Mouse (Mus musculus) embryonic facial prominence, embryonic 12.5 days (tissue): Measurements from ENCODE around the gene Pgpep1. TPM values are rescaled to one million over a fixed set of nuclear protein-coding genes. Genes with fewer than 3 reads are reported as not detected.

Experiments used
- ATAC-seq: fragments of 200-750 bp; cut with Nextera tagmentation; 2 replicates; pipeline ENCODE4 v1.8.0; 2017; ENCODE audit not compliant: insufficient number of reproducible peaks, insufficient read depth, low FRiP score, low TSS enrichment
- H3K27ac ChIP-seq: fragments of 300-500 bp; sonication (generic); 2 replicates; pipeline ENCODE4 v1.5.1; 2016; ENCODE audit warnings: mild to moderate bottlenecking
- H3K27me3 ChIP-seq: fragments of 300-500 bp; sonication (generic); 2 replicates; pipeline ENCODE4 v1.6.1; 2016; ENCODE audit warnings: mild to moderate bottlenecking, moderate library complexity
- H3K36me3 ChIP-seq: fragments of 300-500 bp; sonication (generic); 2 replicates; pipeline ENCODE4 v1.6.1; 2016; ENCODE audit warnings: mild to moderate bottlenecking
- H3K4me1 ChIP-seq: fragments of 300-500 bp; sonication (generic); 2 replicates; pipeline ENCODE4 v1.6.1; 2016
- H3K4me2 ChIP-seq: fragments of 300-500 bp; sonication (generic); replicated peaks from 2 replicates; pipeline ENCODE4 v1.6.1; 2016; ENCODE audit warnings: mild to moderate bottlenecking, moderate library complexity
- H3K4me3 ChIP-seq: fragments of 300-500 bp; sonication (generic); 2 replicates; pipeline ENCODE4 v1.5.1; 2016; ENCODE audit warnings: mild to moderate bottlenecking
- H3K9ac ChIP-seq: fragments of 300-500 bp; sonication (generic); 2 replicates; pipeline ENCODE4 v1.6.1; 2016; ENCODE audit warnings: mild to moderate bottlenecking, moderate library complexity
- H3K9me3 ChIP-seq: fragments of 300-500 bp; sonication (generic); 2 replicates; pipeline ENCODE4 v1.6.1; 2016; ENCODE audit warnings: mild to moderate bottlenecking, moderate library complexity
- WGBS: fragments of 180-500 bp; shearing (Covaris S2); methylation state at CpG from one replicate; pipeline ENCODE4 v1.1.7; 2016; 5-methylcytosine and 5-hydroxymethylcytosine counted together
- polyA plus RNA-seq: library from polyadenylated mRNA; unstranded; fragments of >200 nt; fragmentation: Nextera tagmentation; extraction: Ambion mirVana; gene quantifications from 2 replicates; pipeline ENCODE4 v1.2.1, GENCODE M21; 2016

Pgpep1 gene
- polyA plus RNA-seq, 1 experiment from 2014 or later, result 59.5 TPM

- peaks cover 52% of the 10 kb centered on the region for H3K4me1 ChIP-seq
- H3K27ac ChIP-seq, result no peak overlapping the region
- no peaks in the 10 kb centered on the region for H3K9me3 ChIP-seq
- H3K36me3 ChIP-seq, result peaks cover 22% of the 10 kb centered on the region; the same call in 1 of the 2 replicates
- 83% methylated on average over 7 of the region's 7 CpGs for WGBS
- H3K4me2 ChIP-seq, result no peak overlapping the region
- H3K27me3 ChIP-seq, result no peaks in the 10 kb centered on the region
- H3K4me3 ChIP-seq, result no peak overlapping the region
- H3K9ac ChIP-seq, result no peak overlapping the region
- ATAC-seq, result no peak
Observed at GRCm38 (mm10) chr8:70604558-70604957, 55.6 kb downstream of the Pgpep1 start.

- no peaks in the 10 kb centered on the region for H3K9me3 ChIP-seq
- H3K4me1 ChIP-seq, result peaks cover 59% of the 10 kb centered on the region
- H3K4me2 ChIP-seq, result no peak overlapping the region
- ATAC-seq, result no peak
- H3K36me3 ChIP-seq, result peaks cover 24% of the 10 kb centered on the region; the same call in 1 of the 2 replicates
- H3K27me3 ChIP-seq, result no peaks in the 10 kb centered on the region
- no peak overlapping the region for H3K9ac ChIP-seq
- WGBS, result 92% methylated on average over 13 of the region's 13 CpGs
- peak overlapping the region; percentile 87; the same call in 1 of the 2 replicates for H3K27ac ChIP-seq
- H3K4me3 ChIP-seq, result no peak overlapping the region
Observed at GRCm38 (mm10) chr8:70602139-70602811, 57.9 kb downstream of the Pgpep1 start.

DNA sequence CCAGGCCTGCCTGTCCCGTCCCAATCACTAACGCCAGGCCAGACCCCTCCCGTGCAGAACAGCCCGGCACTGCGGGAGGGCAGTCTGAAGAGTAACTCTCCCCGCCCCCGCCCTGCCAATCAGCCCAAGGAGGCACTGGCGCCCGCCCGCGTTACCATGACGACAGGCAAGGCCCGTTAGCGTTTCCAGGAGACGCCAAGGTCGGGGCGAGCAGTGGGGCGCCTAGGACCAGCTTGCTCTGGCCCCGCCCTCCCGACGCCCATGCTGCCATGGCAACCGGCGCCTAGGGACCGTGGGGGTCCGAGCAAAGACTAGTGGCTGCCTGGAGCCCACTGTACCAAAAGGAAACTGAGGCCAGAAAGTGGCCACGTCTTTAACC is 58.9 kb downstream of the Pgpep1 start:
- peak overlapping the region; percentile 24; the same call in 1 of the 2 replicates for H3K9ac ChIP-seq
- H3K27ac ChIP-seq, result peak overlapping the region; percentile 87
- H3K9me3 ChIP-seq, result no peaks in the 10 kb centered on the region
- H3K27me3 ChIP-seq, result no peaks in the 10 kb centered on the region
- peaks cover 59% of the 10 kb centered on the region for H3K4me1 ChIP-seq
- H3K4me3 ChIP-seq, result peak overlapping the region; percentile 22; the same call in 1 of the 2 replicates
- peak overlapping the region; percentile 54 for H3K4me2 ChIP-seq
- peak; percentile 37 for ATAC-seq
- H3K36me3 ChIP-seq, result peaks cover 32% of the 10 kb centered on the region
- WGBS, result 1% methylated on average over 26 of the region's 26 CpGs

DNA sequence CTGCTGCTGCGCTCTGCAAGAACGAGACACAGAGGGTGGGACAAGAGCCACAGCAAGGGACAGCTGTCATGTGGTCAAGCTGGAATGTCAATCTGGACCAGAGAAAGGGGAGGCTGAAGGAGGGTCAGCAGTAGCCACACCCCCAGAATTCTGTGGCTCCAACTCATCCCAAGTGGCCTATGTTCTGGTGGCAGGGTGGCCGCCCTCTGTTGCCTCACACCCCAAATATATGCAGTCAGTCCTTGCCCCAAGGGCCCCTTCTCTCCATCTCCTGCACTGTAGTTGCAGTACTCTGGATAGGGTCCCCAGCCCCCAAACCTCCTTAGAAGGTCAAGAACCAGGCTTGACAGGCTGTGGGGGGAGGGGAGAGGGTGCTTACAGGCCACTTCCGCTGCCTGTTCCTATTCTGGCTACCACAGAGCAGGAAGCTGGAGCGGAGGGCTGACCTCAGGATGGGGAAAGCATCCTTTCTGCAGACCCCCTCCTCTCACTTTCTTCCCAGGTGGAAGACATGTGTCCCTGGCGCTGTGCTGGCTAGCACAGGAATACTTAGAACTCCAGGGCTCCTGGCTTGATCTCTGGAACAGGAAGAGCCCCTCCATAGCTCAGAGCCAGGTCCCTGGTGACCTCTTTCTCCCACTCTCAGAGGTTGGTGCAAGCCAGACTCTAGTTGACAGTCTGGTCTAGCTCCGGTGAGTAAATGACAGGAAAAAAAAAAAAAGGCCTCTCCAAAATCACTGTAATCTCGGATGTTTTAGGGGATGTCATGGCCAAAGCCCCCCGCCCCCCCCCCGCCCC is 59.5 kb downstream of the Pgpep1 start:
- WGBS, result 18% methylated on average over 10 of the region's 10 CpGs
- Histone ChIP-seq H3K9me3 (no peaks in the 10 kb centered on the region), H3K27ac (peak overlapping the region; percentile 87), H3K36me3 (peaks cover 38% of the 10 kb centered on the region), H3K4me2 (peak overlapping the region; percentile 54), H3K27me3 (no peaks in the 10 kb centered on the region), H3K4me3 (peak overlapping the region; percentile 22), H3K9ac (peak overlapping the region; percentile 24; the same call in 1 of the 2 replicates), H3K4me1 (peaks cover 59% of the 10 kb centered on the region)
- ATAC-seq, result no peak

DNA sequence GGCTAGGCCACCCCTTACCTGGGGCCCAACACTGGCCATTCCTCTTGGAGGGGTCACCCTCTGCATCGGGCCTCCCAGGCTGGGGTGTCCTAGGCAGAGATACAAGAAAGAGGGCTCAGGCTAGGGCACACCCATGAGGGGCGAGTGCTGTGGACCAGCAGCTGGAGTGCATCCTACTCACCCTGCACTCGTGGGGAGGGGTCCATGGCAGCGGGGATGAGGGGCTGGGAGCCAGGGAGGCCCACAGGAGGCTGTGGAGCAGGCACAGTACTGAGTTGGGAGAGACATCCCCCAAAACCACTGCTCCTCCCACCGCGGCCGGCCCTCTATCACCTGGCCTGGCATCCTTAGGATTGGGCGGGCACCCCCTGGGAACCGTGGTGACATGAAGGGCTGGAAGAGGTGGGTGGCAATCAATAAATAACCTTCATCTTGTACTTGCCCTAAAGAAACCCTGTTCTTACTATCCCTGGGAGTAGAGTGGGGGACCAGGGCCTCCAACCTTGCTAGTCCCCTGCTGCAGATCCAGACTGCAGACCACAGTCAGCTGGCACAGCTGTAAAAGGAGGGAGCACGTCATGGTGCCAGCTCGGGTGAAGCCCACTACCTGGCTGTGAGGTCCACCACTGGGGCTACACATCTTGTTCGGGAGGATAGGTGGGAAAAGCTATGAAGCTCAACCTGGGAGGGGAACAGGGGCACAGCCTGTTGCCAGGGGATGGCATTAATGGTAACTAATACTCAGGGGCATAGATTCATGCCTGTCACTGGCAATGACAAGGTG is 60.5 kb downstream of the Pgpep1 start:
- ATAC-seq, result no peak
- no peaks in the 10 kb centered on the region for H3K27me3 ChIP-seq
- H3K4me3 ChIP-seq, result no peak overlapping the region
- no peak overlapping the region; the same call in 1 of the 2 replicates for H3K27ac ChIP-seq
- H3K36me3 ChIP-seq, result peaks cover 39% of the 10 kb centered on the region
- H3K9ac ChIP-seq, result no peak overlapping the region
- no peak overlapping the region for H3K4me2 ChIP-seq
- peaks cover 69% of the 10 kb centered on the region for H3K4me1 ChIP-seq
- H3K9me3 ChIP-seq, result no peaks in the 10 kb centered on the region
- 81% methylated on average over 12 of the region's 12 CpGs for WGBS

- 13% methylated on average over 10 of the region's 10 CpGs for WGBS
- H3K27ac ChIP-seq, result peak overlapping the region; percentile 65
- H3K4me2 ChIP-seq, result peak overlapping the region; percentile 84
- H3K36me3 ChIP-seq, result peaks cover 34% of the 10 kb centered on the region
- H3K4me3 ChIP-seq, result peak overlapping the region; percentile 49
- ATAC-seq, result no peak
- H3K9ac ChIP-seq, result peak overlapping the region; percentile 46
- peaks cover 69% of the 10 kb centered on the region for H3K4me1 ChIP-seq
- H3K27me3 ChIP-seq, result no peaks in the 10 kb centered on the region
- no peaks in the 10 kb centered on the region for H3K9me3 ChIP-seq
Observed at GRCm38 (mm10) chr8:70598722-70599121, 61.5 kb downstream of the Pgpep1 start.

GRCm38 (mm10) chr8:70598283-70598682 is 61.9 kb downstream of the Pgpep1 start:
- Histone ChIP-seq H3K9me3 (no peaks in the 10 kb centered on the region), H3K4me3 (peak overlapping the region; percentile 49), H3K9ac (peak overlapping the region; percentile 73), H3K4me1 (peaks cover 73% of the 10 kb centered on the region), H3K27me3 (no peaks in the 10 kb centered on the region), H3K36me3 (peaks cover 34% of the 10 kb centered on the region), H3K4me2 (peak overlapping the region; percentile 84), H3K27ac (peak overlapping the region; percentile 65)
- ATAC-seq, result no peak
- 1% methylated on average over 29 of the region's 29 CpGs for WGBS

- Histone ChIP-seq H3K9me3 (no peaks in the 10 kb centered on the region), H3K4me1 (peaks cover 77% of the 10 kb centered on the region), H3K27me3 (no peaks in the 10 kb centered on the region), H3K27ac (peak overlapping the region; percentile 65), H3K9ac (peak overlapping the region; percentile 73), H3K4me2 (peak overlapping the region; percentile 84), H3K4me3 (peak overlapping the region; percentile 49), H3K36me3 (peaks cover 29% of the 10 kb centered on the region)
- WGBS, result 20% methylated on average over 30 of the region's 68 CpGs
- ATAC-seq, result no peak
Observed at GRCm38 (mm10) chr8:70597417-70598272, 62.5 kb downstream of the Pgpep1 start.

GRCm38 (mm10) chr8:70596775-70597416 is 63.3 kb downstream of the Pgpep1 start:
- Histone ChIP-seq H3K27ac (no peak overlapping the region), H3K4me3 (peak overlapping the region; percentile 49; the same call in 1 of the 2 replicates), H3K9ac (no peak overlapping the region), H3K4me2 (peak overlapping the region; percentile 84), H3K4me1 (peaks cover 73% of the 10 kb centered on the region), H3K36me3 (peaks cover 25% of the 10 kb centered on the region), H3K9me3 (no peaks in the 10 kb centered on the region), H3K27me3 (no peaks in the 10 kb centered on the region)
- ATAC-seq, result no peak
- WGBS, result 79% methylated on average over 17 of the region's 17 CpGs
